Mouse (Mus musculus) myocyte (in vitro differentiated cells): ENCODE data around the gene Dhx37.

Experiments
- CEBPB ChIP-seq: IDR thresholded peaks from 2 replicates; pipeline ENCODE4 v1.6.1; 2011; ENCODE audit warnings: mild to moderate bottlenecking, moderate library complexity; ENCODE audit not compliant: poor library complexity, insufficient read depth, severe bottlenecking
- POLR2A ChIP-seq: IDR thresholded peaks from one replicate; pipeline ENCODE4 v1.6.1; 2011; ENCODE audit warnings: low read depth, mild to moderate bottlenecking, control low read depth, moderate library complexity; ENCODE audit not compliant: insufficient read length
- POLR2AphosphoS2 ChIP-seq: IDR thresholded peaks from one replicate; pipeline ENCODE4 v1.6.1; 2011; ENCODE audit warnings: low read depth, control low read depth; ENCODE audit not compliant: insufficient read length
- SRF ChIP-seq: IDR thresholded peaks from one replicate; pipeline ENCODE4 v1.6.1; 2011; ENCODE audit warnings: low read depth; ENCODE audit not compliant: control insufficient read depth, insufficient read length
- TCF12 ChIP-seq: IDR thresholded peaks from one replicate; pipeline ENCODE4 v1.6.1; 2011; ENCODE audit warnings: mild to moderate bottlenecking, control low read depth; ENCODE audit not compliant: poor library complexity, insufficient read depth, severe bottlenecking

DNA sequence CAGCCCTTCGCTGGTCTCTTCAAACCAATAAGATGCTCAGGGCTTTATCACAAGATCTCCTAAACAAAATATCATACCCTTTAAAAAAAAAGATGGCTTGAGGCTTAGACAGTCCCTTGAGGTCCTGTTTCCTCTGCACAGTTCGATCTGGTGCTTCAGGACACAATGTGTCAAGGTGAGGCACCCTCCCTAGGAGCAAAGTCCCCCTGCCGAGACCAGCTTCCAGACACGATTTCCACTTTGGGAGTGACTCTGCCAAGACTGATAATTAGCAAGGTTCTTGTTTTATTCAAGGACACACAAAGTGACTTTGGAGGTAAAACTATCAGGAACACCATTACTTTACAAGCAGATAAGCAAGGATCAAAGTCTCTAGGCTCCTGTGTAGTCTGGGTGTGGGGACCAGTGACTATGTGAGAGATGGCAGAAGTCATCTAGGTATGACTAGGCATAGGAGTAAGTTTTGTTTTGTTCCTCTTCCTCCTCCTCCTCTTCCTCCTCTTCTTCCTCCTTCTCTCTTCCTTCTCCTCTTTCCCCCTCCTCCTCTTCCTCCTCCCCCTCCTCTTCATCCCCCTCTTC, 69.0 kb downstream of the Dhx37 start:
- TF ChIP-seq CEBPB, result no peak
- no peak for TF ChIP-seq TCF12
- TF ChIP-seq POLR2A, result no peak
- no peak for TF ChIP-seq POLR2AphosphoS2
- TF ChIP-seq SRF, result no peak
